Mouse (Mus musculus) stomach, postnatal 0 days (tissue): ENCODE measurements around the gene Nodal. TPM values are rescaled to one million over a fixed set of nuclear protein-coding genes. Genes with fewer than 3 reads are reported as not detected.
"Not testable (repeated sequence)": the region's sequence is repeated elsewhere in the genome, so short reads cannot be mapped to it uniquely, and the experiment has no call there.

Source experiments
- ATAC-seq: fragments of 200-750 bp; cut with Nextera tagmentation; 2 replicates; pipeline ENCODE4 v1.8.0; 2017; ENCODE audit not compliant: low FRiP score, low TSS enrichment
- DNase-seq: peaks from one replicate; pipeline ENCODE4 v3.0.0-alpha.2; 2016; ENCODE audit warnings: low spot score
- H3K27ac ChIP-seq: fragments of 300-500 bp; sonication (generic); replicated peaks from 2 replicates; pipeline ENCODE4 v1.5.1; 2014; ENCODE audit warnings: mild to moderate bottlenecking, control low read depth
- H3K27me3 ChIP-seq: fragments of 300-500 bp; sonication (generic); 2 replicates; pipeline ENCODE4 v1.6.1; 2014; ENCODE audit warnings: low read length; ENCODE audit not compliant: control insufficient read depth, insufficient read depth
- H3K36me3 ChIP-seq: fragments of 300-500 bp; sonication (generic); 2 replicates; pipeline ENCODE4 v1.6.1; 2014; ENCODE audit warnings: low read length, mixed read lengths; ENCODE audit not compliant: control insufficient read depth, insufficient read depth
- H3K4me1 ChIP-seq: fragments of 300-500 bp; sonication (generic); replicated peaks from 2 replicates; pipeline ENCODE4 v1.6.1; 2014; ENCODE audit warnings: antibody characterized with exemption; ENCODE audit not compliant: control insufficient read depth, insufficient read depth
- H3K4me2 ChIP-seq: fragments of 300-500 bp; sonication (generic); replicated peaks from 2 replicates; pipeline ENCODE4 v1.6.1; 2014; ENCODE audit warnings: low read depth, mild to moderate bottlenecking, control low read depth, moderate library complexity
- H3K4me3 ChIP-seq: fragments of 300-500 bp; sonication (generic); 2 replicates; pipeline ENCODE4 v1.5.1; 2014; ENCODE audit warnings: low read depth, low read length, control low read depth
- H3K9ac ChIP-seq: fragments of 300-500 bp; sonication (generic); 2 replicates; pipeline ENCODE4 v1.6.1; 2014; ENCODE audit warnings: mild to moderate bottlenecking, low read length, control low read depth, mixed read lengths
- H3K9me3 ChIP-seq: fragments of 300-500 bp; sonication (generic); 2 replicates; pipeline ENCODE4 v1.6.1; 2016; ENCODE audit warnings: low read length; ENCODE audit not compliant: control insufficient read depth
- CTCF ChIP-seq: IDR thresholded peaks from 2 replicates; pipeline ENCODE4 v1.5.1; 2016; ENCODE audit warnings: antibody characterized with exemption, low read depth, mild to moderate bottlenecking, moderate library complexity
- EP300 ChIP-seq: optimal IDR thresholded peaks from 2 replicates; pipeline ENCODE3; 2016; ENCODE audit warnings: antibody characterized with exemption
- WGBS: fragments of 180-500 bp; shearing (Covaris S2); extraction: QIAGEN DNeasy Blood & Tissue Kit; methylation state at CpG from one replicate; pipeline ENCODE4 v1.1.7; 2014; 5-methylcytosine and 5-hydroxymethylcytosine counted together
- polyA plus RNA-seq: library from polyadenylated mRNA; unstranded; fragments of >200 nt; fragmentation: Nextera tagmentation; extraction: Ambion mirVana; gene quantifications from 2 replicates; pipeline ENCODE4 v1.2.1, GENCODE M21; 2015

Nodal gene
- polyA plus RNA-seq, 1 experiment from 2014 or later: not detected

- H3K4me1 ChIP-seq: 0 out of 2 replicates have a peak, but pooled peaks cover 5% of the 10 kb centered on the region
- under 1% methylated on average over 54 of the region's 62 CpGs for WGBS
- peak; percentile 43 for ATAC-seq
Observed at GRCm38 (mm10) chr10:61451931-61452617, 34.3 kb downstream of the Nodal start.

GRCm38 (mm10) chr10:61452645-61453044 is 34.9 kb downstream of the Nodal start, which contains the start of gene Eif4ebp2:
Gene Eif4ebp2, minus strand, starts transcription at chr10:61452661.
- peak within 1 kb of the TSS; percentile 97 for H3K4me3 ChIP-seq
- peak within 1 kb of the TSS; percentile 93 for H3K9ac ChIP-seq
- 0% methylated on average over 26 of the region's 36 CpGs for WGBS
- H3K9me3 ChIP-seq: no peaks in the 10 kb centered on the region
- TF ChIP-seq CTCF: no peak
- TF ChIP-seq EP300: no peak
- peak within 1 kb of the TSS; percentile 94 for H3K27ac ChIP-seq
- H3K4me2 ChIP-seq: peak within 1 kb of the TSS; percentile 83
- 0 out of 2 replicates have a peak, but pooled peaks cover 5% of the 10 kb centered on the region for H3K4me1 ChIP-seq
- H3K36me3 ChIP-seq: no peaks in the 10 kb centered on the region
- ATAC-seq (peak; percentile 97), DNase-seq (peak; percentile 99)
- H3K27me3 ChIP-seq: no peaks in the 10 kb centered on the region

More at GRCm38 (mm10) chr10:61451931-61452617, 34.3 kb downstream of the Nodal start:
- Histone ChIP-seq H3K9ac (peak overlapping the region; percentile 93), H3K27ac (peak overlapping the region; percentile 94), H3K9me3 (no peaks in the 10 kb centered on the region), H3K36me3 (no peaks in the 10 kb centered on the region), H3K4me3 (peak overlapping the region; percentile 97), H3K4me2 (peak overlapping the region; percentile 83), H3K27me3 (no peaks in the 10 kb centered on the region)
- peak; percentile 72 for DNase-seq
- TF ChIP-seq CTCF: peak; percentile 35
- no peak for TF ChIP-seq EP300

GRCm38 (mm10) chr10:61453171-61453570 is 35.4 kb downstream of the Nodal start:
- WGBS: 72% methylated on average over 3 of the region's 3 CpGs
- DNase-seq, ATAC-seq, H3K27me3 ChIP-seq, H3K4me3 ChIP-seq, H3K4me2 ChIP-seq, H3K9me3 ChIP-seq, H3K27ac ChIP-seq, H3K9ac ChIP-seq, H3K36me3 ChIP-seq, H3K4me1 ChIP-seq: not testable (repeated sequence)

GRCm38 (mm10) chr10:61457182-61457581 is 39.4 kb downstream of the Nodal start:
- Histone ChIP-seq H3K4me1 (no peaks in the 10 kb centered on the region), H3K4me2 (no peak overlapping the region), H3K36me3 (no peaks in the 10 kb centered on the region), H3K9me3 (no peaks in the 10 kb centered on the region), H3K9ac (no peak overlapping the region), H3K27me3 (no peaks in the 10 kb centered on the region), H3K27ac (no peak overlapping the region), H3K4me3 (no peak overlapping the region)
- DNase-seq: no peak
- TF ChIP-seq EP300 (no peak), CTCF (no peak)
- no peak for ATAC-seq
- WGBS: 63% methylated on average over 3 of the region's 3 CpGs

- H3K4me3 ChIP-seq: no peak overlapping the region
- DNase-seq: peak; percentile 77
Observed at GRCm38 (mm10) chr10:61465009-61465408, 47.2 kb downstream of the Nodal start.

GRCm38 (mm10) chr10:61466242-61466641 is 48.5 kb downstream of the Nodal start:
- H3K4me1 ChIP-seq: no peaks in the 10 kb centered on the region
- no peak overlapping the region for H3K27ac ChIP-seq
- H3K9me3 ChIP-seq: no peaks in the 10 kb centered on the region
- no peak overlapping the region for H3K4me2 ChIP-seq
- TF ChIP-seq EP300 (no peak), CTCF (peak; percentile 59)
- ATAC-seq (no peak), DNase-seq (peak; percentile 27)
- no peak overlapping the region for H3K4me3 ChIP-seq
- no peak overlapping the region for H3K9ac ChIP-seq
- H3K27me3 ChIP-seq: no peaks in the 10 kb centered on the region
- H3K36me3 ChIP-seq: no peaks in the 10 kb centered on the region
- WGBS: 73% methylated on average over 8 of the region's 8 CpGs

More at GRCm38 (mm10) chr10:61465009-61465408, 47.2 kb downstream of the Nodal start:
- Histone ChIP-seq H3K9ac (no peak overlapping the region), H3K36me3 (no peaks in the 10 kb centered on the region), H3K4me2 (no peak overlapping the region), H3K9me3 (no peaks in the 10 kb centered on the region), H3K27ac (no peak overlapping the region), H3K4me1 (no peaks in the 10 kb centered on the region), H3K27me3 (no peaks in the 10 kb centered on the region)
- peak; percentile 90 for ATAC-seq
- no peak for TF ChIP-seq EP300
- TF ChIP-seq CTCF: no peak
- WGBS: 37% methylated on average over 4 of the region's 4 CpGs
